Mouse (Mus musculus) 3134 (cell line): Measurements from ENCODE around the gene Gm13043.
"Not testable (repeated sequence)": the region's sequence is repeated elsewhere in the genome, so short reads cannot be mapped to it uniquely, and the experiment has no call there.

Experiments used
- DNase-seq: peaks from one replicate; pipeline ENCODE4 v3.0.0-alpha.2; 2011; ENCODE audit warnings: low spot score; ENCODE audit not compliant: insufficient read length; ENCODE audit errors: extremely low read depth

Gm13043 gene

GRCm38 (mm10) chr4:143511043-143511442, at the start of gene Gm13043:
TSS of gene Gm13043 (plus strand) at chr4:143511343.
- no peak for DNase-seq

- DNase-seq, result not testable (repeated sequence)
These were observed 24.5 kb downstream of the Gm13043 start, which contains the start of gene Gm13040 for GRCm38 (mm10) chr4:143535654-143536053. TSS of gene Gm13040 (plus strand) at chr4:143535954.

GRCm38 (mm10) chr4:143551400-143551799, 40.3 kb downstream of the Gm13043 start, which contains the start of the genes BC080695 and Gm13057:
TSS of gene BC080695 (plus strand) at chr4:143551700.
TSS of gene Gm13057 (plus strand) at chr4:143551709.
- DNase-seq, result not testable (repeated sequence)
